In genomic region chr12:111374727-111375126, GRCm38 (mm10) we compare ENCODE assay signal across 12 mouse cellular contexts. TPM values are rescaled to one million over a fixed set of nuclear protein-coding genes. Genes with fewer than 3 reads are reported as not detected.
DNase-seq lines count a peak whose midpoint lies in the region; ATAC-seq and TF ChIP-seq lines count a peak whose summit lies in the region.
"Had no signal": no experiment of that assay in that cellular context is flagged by ENCODE, and none has a peak within 500 bp of the region (broad histone marks: within the 10 kb centered on the region; RNA-seq: fewer than 3 reads in every experiment).

No protein-coding gene starts in this region.

- H3K4me3 ChIP-seq in heart, embryonic 15.5 days = peak overlapping the region; percentile 95
- H3K4me3 ChIP-seq in midbrain, embryonic 13.5 days (replicated peaks) = no peak overlapping the region
- H3K4me3 ChIP-seq in midbrain, embryonic 11.5 days (ENCODE audit: low read depth, low read length) = no peak overlapping the region
- H3K4me3 ChIP-seq in liver, embryonic 11.5 days (ENCODE audit: low read depth, low read length) = no peak overlapping the region
- peak overlapping the region; percentile 97 for H3K4me3 ChIP-seq in stomach, postnatal 0 days (ENCODE audit: low read depth, low read length)

- H3K27ac ChIP-seq in heart, embryonic 15.5 days = peak overlapping the region; percentile 28; the same call in 1 of the 2 replicates
- no peak overlapping the region for H3K27ac ChIP-seq in midbrain, embryonic 13.5 days
- H3K27ac ChIP-seq in midbrain, embryonic 11.5 days (ENCODE audit: low read depth, low read length) = no peak overlapping the region
- H3K27ac ChIP-seq in liver, embryonic 11.5 days (ENCODE audit: low read depth, low read length) = no peak overlapping the region
- H3K27ac ChIP-seq in stomach, postnatal 0 days (replicated peaks) = 0 out of 2 replicates have a peak overlapping the region, but pooled peaks have one; percentile 35
- H3K27ac ChIP-seq: forebrain, embryonic 15.5 days had no signal

- no peak overlapping the region for H3K9ac ChIP-seq in heart, embryonic 15.5 days
- H3K9ac ChIP-seq in midbrain, embryonic 13.5 days (replicated peaks) = no peak overlapping the region
- no peak overlapping the region for H3K9ac ChIP-seq in midbrain, embryonic 11.5 days (ENCODE audit: low read length)
- no peak overlapping the region for H3K9ac ChIP-seq in liver, embryonic 11.5 days (ENCODE audit: low read depth, low read length)
- no peak overlapping the region for H3K9ac ChIP-seq in stomach, postnatal 0 days (ENCODE audit: low read length)
- H3K9ac ChIP-seq: forebrain, embryonic 15.5 days had no signal

- H3K9me3 ChIP-seq in heart, embryonic 15.5 days (replicated peaks) = no peaks in the 10 kb centered on the region
- no peaks in the 10 kb centered on the region for H3K9me3 ChIP-seq in midbrain, embryonic 13.5 days
- H3K9me3 ChIP-seq in midbrain, embryonic 11.5 days (ENCODE audit: control insufficient read depth, low read length) = no peaks in the 10 kb centered on the region
- no peaks in the 10 kb centered on the region for H3K9me3 ChIP-seq in liver, embryonic 11.5 days (ENCODE audit: control insufficient read depth, low read length)
- no peaks in the 10 kb centered on the region for H3K9me3 ChIP-seq in stomach, postnatal 0 days (ENCODE audit: control insufficient read depth, low read length)
- H3K9me3 ChIP-seq: forebrain, embryonic 15.5 days had no signal

- no peak for TF ChIP-seq EP300 in stomach, postnatal 0 days (optimal IDR thresholded peaks at IDR 0.05)

- peak overlapping the region; percentile 89 for H3K4me2 ChIP-seq in heart, embryonic 15.5 days
- peak overlapping the region; percentile 95; the same call in 1 of the 2 replicates for H3K4me2 ChIP-seq in midbrain, embryonic 13.5 days (replicated peaks)
- H3K4me2 ChIP-seq in midbrain, embryonic 11.5 days = no peak overlapping the region; the same call in 1 of the 2 replicates
- H3K4me2 ChIP-seq in liver, embryonic 11.5 days = peak overlapping the region; percentile 88
- peak overlapping the region; percentile 73 for H3K4me2 ChIP-seq in stomach, postnatal 0 days (replicated peaks; ENCODE audit: low read depth)

- 37% methylated on average over 10 of the region's 10 CpGs for WGBS in heart, embryonic 15.5 days
- 84% methylated on average over 10 of the region's 10 CpGs for WGBS in midbrain, embryonic 13.5 days
- WGBS in midbrain, embryonic 11.5 days = 87% methylated on average over 10 of the region's 10 CpGs
- WGBS in liver, embryonic 11.5 days = 75% methylated on average over 10 of the region's 10 CpGs
- 30% methylated on average over 10 of the region's 10 CpGs for WGBS in stomach, postnatal 0 days

- intact Hi-C loops in heart, postnatal 10 days (cut with DNase I) = no loop called here

- peaks cover 52% of the 10 kb centered on the region for H3K4me1 ChIP-seq in heart, embryonic 15.5 days (replicated peaks)
- peaks cover 48% of the 10 kb centered on the region for H3K4me1 ChIP-seq in midbrain, embryonic 13.5 days (replicated peaks)
- peaks cover 17% of the 10 kb centered on the region for H3K4me1 ChIP-seq in midbrain, embryonic 11.5 days (ENCODE audit: control insufficient read depth, insufficient read depth, low read length)
- peaks cover 29% of the 10 kb centered on the region for H3K4me1 ChIP-seq in liver, embryonic 11.5 days (replicated peaks; ENCODE audit: control insufficient read depth, insufficient read depth, low read length)
- no peaks in the 10 kb centered on the region; the same call in 1 of the 2 replicates for H3K4me1 ChIP-seq in stomach, postnatal 0 days (replicated peaks; ENCODE audit: control insufficient read depth, insufficient read depth)

- H3K27me3 ChIP-seq in heart, embryonic 15.5 days = 0 out of 2 replicates have a peak, but pooled peaks cover 2% of the 10 kb centered on the region
- H3K27me3 ChIP-seq in midbrain, embryonic 13.5 days = no peaks in the 10 kb centered on the region
- no peaks in the 10 kb centered on the region for H3K27me3 ChIP-seq in midbrain, embryonic 11.5 days (ENCODE audit: control insufficient read depth, insufficient read depth, low read length)
- peaks cover 23% of the 10 kb centered on the region for H3K27me3 ChIP-seq in liver, embryonic 11.5 days (replicated peaks; ENCODE audit: control insufficient read depth, insufficient read depth, low read length)
- no peaks in the 10 kb centered on the region for H3K27me3 ChIP-seq in stomach, postnatal 0 days (ENCODE audit: control insufficient read depth, insufficient read depth, low read length)
- H3K27me3 ChIP-seq: forebrain, embryonic 15.5 days had no signal

- no peaks in the 10 kb centered on the region for H3K36me3 ChIP-seq in heart, embryonic 15.5 days
- no peaks in the 10 kb centered on the region for H3K36me3 ChIP-seq in midbrain, embryonic 13.5 days
- H3K36me3 ChIP-seq in midbrain, embryonic 11.5 days (ENCODE audit: control insufficient read depth, insufficient read depth, low read length) = no peaks in the 10 kb centered on the region
- H3K36me3 ChIP-seq in liver, embryonic 11.5 days (ENCODE audit: control insufficient read depth, insufficient read depth, low read length) = no peaks in the 10 kb centered on the region
- H3K36me3 ChIP-seq in stomach, postnatal 0 days (ENCODE audit: control insufficient read depth, insufficient read depth, low read length) = no peaks in the 10 kb centered on the region
- H3K36me3 ChIP-seq: forebrain, embryonic 15.5 days had no signal

- DNase-seq in heart, postnatal 10 days = no peak
- DNase-seq in midbrain, embryonic 11.5 days (ENCODE audit: low spot score, missing footprints) = no peak
- DNase-seq in liver, embryonic 11.5 days (ENCODE audit: low spot score) = no peak
- DNase-seq in stomach, postnatal 0 days (ENCODE audit: low spot score) = peak; percentile 37
- DNase-seq in urinary bladder, adult 18-20 months (ENCODE audit: low spot score in 2 of 2) = no peak
- DNase-seq: cerebellum, adult 11 months; kidney, postnatal 14 days; thymus, adult 18-20 months had no signal

- no peak for ATAC-seq in heart, embryonic 15.5 days (replicated peaks; ENCODE audit: insufficient number of reproducible peaks, insufficient read depth, low FRiP score, low read depth)
- ATAC-seq in midbrain, embryonic 13.5 days = no peak
- no peak for ATAC-seq in midbrain, embryonic 11.5 days (ENCODE audit: low FRiP score)
- ATAC-seq in liver, embryonic 11.5 days (replicated peaks; ENCODE audit: low FRiP score) = no peak
- ATAC-seq in stomach, postnatal 0 days (ENCODE audit: low FRiP score, low TSS enrichment) = no peak
- no peak for ATAC-seq in megakaryocyte-erythroid progenitor cell, adult 5-6 weeks (replicated peaks; ENCODE audit: low FRiP score, low TSS enrichment, poor library complexity, severe bottlenecking)
- ATAC-seq: forebrain, embryonic 15.5 days had no signal

- TF ChIP-seq CTCF in stomach, postnatal 0 days (IDR thresholded peaks at IDR 0.05; ENCODE audit: low read depth) = no peak

RNA-seq across cellular contexts. Expression of gene Cdc42bpb, which starts 2.8 kb away (rescaled TPM):
- polyA plus RNA-seq in heart, embryonic 15.5 days (2015; fragmentation: Nextera tagmentation; extraction: Ambion mirVana) = 20.1 and 26.7 TPM in 2 replicates
- total RNA-seq in heart, postnatal 10 days (2021) = 100 to 1,000 TPM in 1 of 2 experiments, 10 to 100 TPM in 1; 96.4 to 106 TPM
- 37.7 and 39.8 TPM in 2 replicates for polyA plus RNA-seq in midbrain, embryonic 13.5 days (2015; fragmentation: Nextera tagmentation; extraction: Ambion mirVana)
- polyA plus RNA-seq in midbrain, embryonic 11.5 days (2014; fragmentation: Nextera tagmentation; extraction: Ambion mirVana) = 28.1 and 28.2 TPM in 2 replicates
- polyA plus RNA-seq in liver, embryonic 11.5 days (2014; fragmentation: Nextera tagmentation; extraction: Ambion mirVana) = 22.4 and 25.6 TPM in 2 replicates
- polyA plus RNA-seq in stomach, postnatal 0 days (2015; fragmentation: Nextera tagmentation; extraction: Ambion mirVana) = 18.6 and 18.7 TPM in 2 replicates
- 7.9 and 11.5 TPM in 2 replicates for total RNA-seq in megakaryocyte-erythroid progenitor cell, adult 5-6 weeks (2014; fragmentation: Nextera tagmentation)
- total RNA-seq in megakaryocyte-erythroid progenitor cell, adult 5-6 weeks (2017) = 2.6 and 9.6 TPM in 2 replicates

RNA-seq across cellular contexts. Expression of gene Lbhd2, which starts 31.9 kb away (rescaled TPM):
- polyA plus RNA-seq in heart, embryonic 15.5 days (2015; fragmentation: Nextera tagmentation; extraction: Ambion mirVana) = 0.45 and 1.6 TPM in 2 replicates
- not detected for total RNA-seq in heart, postnatal 10 days (2021)
- polyA plus RNA-seq in midbrain, embryonic 13.5 days (2015; fragmentation: Nextera tagmentation; extraction: Ambion mirVana) = 0.32 TPM in 1 of 2 replicates, not detected in the other
- polyA plus RNA-seq in midbrain, embryonic 11.5 days (2014; fragmentation: Nextera tagmentation; extraction: Ambion mirVana) = not detected in 2 replicates
- polyA plus RNA-seq in liver, embryonic 11.5 days (2014; fragmentation: Nextera tagmentation; extraction: Ambion mirVana) = 0.36 TPM in 1 of 2 replicates, not detected in the other
- 2.2 TPM in 2 replicates for polyA plus RNA-seq in stomach, postnatal 0 days (2015; fragmentation: Nextera tagmentation; extraction: Ambion mirVana)
- total RNA-seq in megakaryocyte-erythroid progenitor cell, adult 5-6 weeks (2014; fragmentation: Nextera tagmentation) = not detected in 2 replicates
- not detected in 2 replicates for total RNA-seq in megakaryocyte-erythroid progenitor cell, adult 5-6 weeks (2017)

RNA-seq across cellular contexts. Expression of gene Exoc3l4, which starts 42.1 kb away (rescaled TPM):
- 8.0 and 15.1 TPM in 2 replicates for polyA plus RNA-seq in heart, embryonic 15.5 days (2015; fragmentation: Nextera tagmentation; extraction: Ambion mirVana)
- 1 to 10 TPM; 5.3 to 8.3 TPM for total RNA-seq in heart, postnatal 10 days (2021)
- 2.0 and 2.4 TPM in 2 replicates for polyA plus RNA-seq in midbrain, embryonic 13.5 days (2015; fragmentation: Nextera tagmentation; extraction: Ambion mirVana)
- polyA plus RNA-seq in midbrain, embryonic 11.5 days (2014; fragmentation: Nextera tagmentation; extraction: Ambion mirVana) = 2.3 and 2.9 TPM in 2 replicates
- polyA plus RNA-seq in liver, embryonic 11.5 days (2014; fragmentation: Nextera tagmentation; extraction: Ambion mirVana) = 18.6 and 20.4 TPM in 2 replicates
- 7.3 and 8.6 TPM in 2 replicates for polyA plus RNA-seq in stomach, postnatal 0 days (2015; fragmentation: Nextera tagmentation; extraction: Ambion mirVana)
- total RNA-seq in megakaryocyte-erythroid progenitor cell, adult 5-6 weeks (2014; fragmentation: Nextera tagmentation) = 0.27 TPM in 1 of 2 replicates, not detected in the other
- not detected in 2 replicates for total RNA-seq in megakaryocyte-erythroid progenitor cell, adult 5-6 weeks (2017)

Comparison
In these comparisons a context has a peak if more than half of its experiments do, and no peak if none do; other contexts are left out.
1. H3K27ac ChIP-seq: peak in heart, embryonic 15.5 days (single experiment) and stomach, postnatal 0 days (single experiment); none in midbrain, embryonic 13.5 days (single experiment), midbrain, embryonic 11.5 days (single experiment) and liver, embryonic 11.5 days (single experiment).
2. H3K4me3 ChIP-seq: peak in heart, embryonic 15.5 days (single experiment) and stomach, postnatal 0 days (single experiment); none in midbrain, embryonic 13.5 days (single experiment), midbrain, embryonic 11.5 days (single experiment) and liver, embryonic 11.5 days (single experiment).